Mouse (Mus musculus) C2C12 (cell line): ENCODE results near the gene Pik3ap1.

Source experiments
- CEBPB ChIP-seq: IDR thresholded peaks from one replicate; pipeline ENCODE4 v1.6.1; 2011; ENCODE audit warnings: low read depth, mild to moderate bottlenecking, control low read depth, moderate library complexity
- CTCF ChIP-seq: IDR thresholded peaks from one replicate; pipeline ENCODE4 v1.5.1; 2011; ENCODE audit not compliant: control insufficient read depth, insufficient read depth, insufficient read length
- FOSL1 ChIP-seq: IDR thresholded peaks from one replicate; pipeline ENCODE4 v1.8.0; 2011; ENCODE audit warnings: mild to moderate bottlenecking, low read length; ENCODE audit not compliant: poor library complexity, insufficient read depth, severe bottlenecking
- MAX ChIP-seq: IDR thresholded peaks from one replicate; pipeline ENCODE4 v1.6.1; 2011; ENCODE audit warnings: mild to moderate bottlenecking, control low read depth
- MYOD1 ChIP-seq: IDR thresholded peaks from one replicate; pipeline ENCODE4 v1.6.1; 2011; ENCODE audit warnings: low read depth; ENCODE audit not compliant: control insufficient read depth, insufficient read length
- USF1 ChIP-seq: IDR thresholded peaks from one replicate; pipeline ENCODE4 v1.6.1; 2011; ENCODE audit warnings: low read depth, mild to moderate bottlenecking, control low read depth, moderate library complexity

DNA sequence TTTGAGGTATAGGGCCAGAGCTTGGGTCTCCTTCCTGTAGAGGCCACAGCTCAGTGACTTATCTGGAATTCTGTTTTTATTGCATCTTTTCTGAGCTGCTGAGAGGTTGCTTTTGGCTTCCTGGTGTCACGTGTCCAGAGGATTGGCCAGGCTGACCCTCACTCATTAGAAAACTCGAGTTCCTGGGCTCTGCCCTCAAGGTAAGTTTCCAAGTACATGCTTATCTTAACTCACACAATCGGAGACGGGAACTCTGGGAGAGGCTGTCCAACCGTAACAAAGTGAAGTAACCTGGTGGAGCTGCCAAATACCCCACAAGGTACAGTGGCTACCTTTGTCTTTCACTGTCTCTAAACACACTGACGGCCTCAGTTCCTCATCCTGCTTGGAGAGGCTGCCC lies 81.5 kb downstream of the Pik3ap1 start:
- no peak for TF ChIP-seq CTCF
- no peak for TF ChIP-seq MAX
- no peak for TF ChIP-seq USF1
- TF ChIP-seq CEBPB: no peak
- no peak for TF ChIP-seq FOSL1
- no peak for TF ChIP-seq MYOD1
